Mouse (Mus musculus) lung, embryonic 14.5 days (tissue): ENCODE measurements at regions not wholly inside any gene's neighbourhood (a gene's known extent, or its start where the extent isn't known, plus 50 kb on each side); places are given as distances from the start of the nearest gene placed in this dataset.

Experiments used
- ATAC-seq: fragments of 200-750 bp; cut with Nextera tagmentation; 2 replicates; pipeline ENCODE4 v1.8.0; 2017; ENCODE audit warnings: mild to moderate bottlenecking, moderate TSS enrichment, moderate library complexity; ENCODE audit not compliant: insufficient read depth
- DNase-seq: peaks from one replicate; pipeline ENCODE4 v3.0.0-alpha.2; 2015
- H3K27ac ChIP-seq: fragments of 300-500 bp; sonication (generic); 2 replicates; pipeline ENCODE4 v1.5.1; 2014; ENCODE audit warnings: low read depth, mild to moderate bottlenecking, moderate library complexity
- H3K27me3 ChIP-seq: fragments of 300-500 bp; sonication (generic); 2 replicates; pipeline ENCODE4 v1.6.1; 2014; ENCODE audit warnings: low read length, control low read depth; ENCODE audit not compliant: insufficient read depth
- H3K36me3 ChIP-seq: fragments of 300-500 bp; sonication (generic); 2 replicates; pipeline ENCODE4 v1.6.1; 2014; ENCODE audit warnings: control low read depth; ENCODE audit not compliant: insufficient read depth
- H3K4me1 ChIP-seq: fragments of 300-500 bp; sonication (generic); 2 replicates; pipeline ENCODE4 v1.6.1; 2014; ENCODE audit warnings: antibody characterized with exemption, control low read depth; ENCODE audit not compliant: insufficient read depth
- H3K4me2 ChIP-seq: fragments of 300-500 bp; sonication (generic); 2 replicates; pipeline ENCODE4 v1.6.1; 2014; ENCODE audit warnings: mild to moderate bottlenecking
- H3K4me3 ChIP-seq: fragments of 300-500 bp; sonication (generic); 2 replicates; pipeline ENCODE4 v1.5.1; 2014; ENCODE audit warnings: low read depth, low read length
- H3K9ac ChIP-seq: fragments of 300-500 bp; sonication (generic); 2 replicates; pipeline ENCODE4 v1.6.1; 2014
- H3K9me3 ChIP-seq: fragments of 300-500 bp; sonication (generic); 2 replicates; pipeline ENCODE4 v1.6.1; 2016; ENCODE audit warnings: low read depth, low read length, control low read depth
- CTCF ChIP-seq: IDR thresholded peaks from 2 replicates; pipeline ENCODE4 v1.5.1; 2016; ENCODE audit warnings: antibody characterized with exemption, low read depth
- WGBS: fragments of 180-500 bp; shearing (Covaris S2); extraction: QIAGEN DNeasy Blood & Tissue Kit; methylation state at CpG from one replicate; pipeline ENCODE4 v1.1.7; 2014; 5-methylcytosine and 5-hydroxymethylcytosine counted together

DNA sequence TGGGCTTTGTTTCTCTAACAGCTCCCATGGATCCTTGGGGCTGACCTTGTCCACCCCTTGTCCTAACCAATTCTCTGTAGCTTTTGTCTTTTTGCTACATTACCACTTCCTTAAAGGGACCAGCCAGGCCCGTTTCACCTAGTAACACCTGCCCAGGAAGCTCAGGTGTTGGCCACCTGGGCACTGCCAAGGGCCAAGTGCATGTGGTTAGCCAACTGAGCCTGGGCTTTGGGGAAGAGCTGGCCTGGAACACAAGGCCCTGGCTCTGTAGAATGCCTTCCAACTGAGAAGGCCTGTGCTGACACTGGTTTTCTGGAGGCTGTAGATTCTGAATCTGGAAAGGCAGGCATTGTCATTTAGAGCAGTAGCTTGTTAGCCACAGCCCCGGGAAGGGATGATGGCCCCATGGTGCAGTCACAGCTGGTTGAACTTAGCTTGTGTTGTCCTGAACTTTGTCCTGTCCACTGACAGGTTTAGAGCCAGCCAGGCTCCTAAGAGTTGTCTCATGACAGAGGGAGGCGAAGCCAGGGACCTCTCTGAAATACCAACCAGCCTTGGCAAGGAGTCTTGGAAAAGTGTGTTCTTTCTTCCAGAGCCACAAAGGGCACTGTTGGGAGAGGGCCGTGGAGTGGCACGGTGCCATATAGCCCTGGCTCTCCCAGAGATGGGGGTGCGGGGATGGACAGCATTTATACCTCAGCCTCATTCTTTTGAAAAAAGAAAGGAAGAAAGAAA is 156.0 kb upstream of the Id2 start:
- ATAC-seq, result no peak
- no peak overlapping the region for H3K4me2 ChIP-seq

DNA sequence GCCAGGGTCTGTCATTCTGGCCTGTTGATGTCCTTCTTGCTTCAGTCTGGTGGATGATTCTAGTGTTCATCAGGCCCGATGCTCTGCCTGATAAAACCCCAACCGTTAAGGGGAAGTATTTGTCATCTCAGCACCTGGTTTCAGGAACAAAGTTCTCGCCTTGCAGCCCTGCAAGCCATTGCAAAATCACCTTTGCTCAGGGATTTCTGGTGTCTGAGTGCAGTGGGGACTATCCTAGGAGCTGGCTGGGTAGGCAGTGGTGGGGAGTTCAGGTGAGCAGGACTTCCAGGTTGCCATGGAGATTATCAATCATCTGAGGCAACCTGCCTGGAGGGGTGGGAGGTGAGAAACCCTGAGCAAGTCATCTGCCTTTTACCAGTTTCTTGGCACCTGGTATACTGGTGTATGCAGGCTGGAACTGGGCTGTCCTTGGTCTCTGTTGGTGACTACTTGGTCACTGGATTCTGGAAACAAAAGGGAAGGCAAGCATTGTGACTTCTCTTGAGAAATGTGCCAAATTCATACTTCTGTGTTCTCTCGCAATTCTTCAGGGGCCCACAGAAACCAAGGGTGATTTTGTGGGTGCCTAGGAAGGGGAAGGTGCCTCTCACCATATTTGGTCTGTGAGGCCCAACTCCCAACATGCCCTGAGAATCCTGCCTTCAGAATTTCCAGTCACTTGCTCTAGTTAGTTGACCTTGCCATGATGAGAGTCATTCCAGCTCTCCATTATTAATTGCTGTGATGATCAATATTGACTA is 154.7 kb upstream of the Id2 start:
- Histone ChIP-seq H3K27me3 (no peaks in the 10 kb centered on the region), H3K4me1 (peaks cover 4% of the 10 kb centered on the region), H3K9me3 (peaks cover 5% of the 10 kb centered on the region; the same call in 1 of the 2 replicates), H3K27ac (0 out of 2 replicates have a peak overlapping the region, but pooled peaks have one; percentile 13), H3K4me3 (no peak overlapping the region), H3K4me2 (no peak overlapping the region), H3K36me3 (no peaks in the 10 kb centered on the region), H3K9ac (no peak overlapping the region)
- no peak; the same call in 1 of the 2 replicates for ATAC-seq
- no peak for DNase-seq
- no peak for TF ChIP-seq CTCF
- WGBS, result 58% methylated on average over 4 of the region's 4 CpGs

More for the DNA sequence above, 156.0 kb upstream of the Id2 start:
- Histone ChIP-seq H3K27me3 (no peaks in the 10 kb centered on the region), H3K4me1 (peaks cover 4% of the 10 kb centered on the region), H3K27ac (no peak overlapping the region), H3K9me3 (peaks cover 5% of the 10 kb centered on the region; the same call in 1 of the 2 replicates), H3K9ac (no peak overlapping the region), H3K36me3 (no peaks in the 10 kb centered on the region), H3K4me3 (no peak overlapping the region)
- no peak for TF ChIP-seq CTCF
- 88% methylated on average over 6 of the region's 6 CpGs for WGBS
- DNase-seq, result no peak

DNA sequence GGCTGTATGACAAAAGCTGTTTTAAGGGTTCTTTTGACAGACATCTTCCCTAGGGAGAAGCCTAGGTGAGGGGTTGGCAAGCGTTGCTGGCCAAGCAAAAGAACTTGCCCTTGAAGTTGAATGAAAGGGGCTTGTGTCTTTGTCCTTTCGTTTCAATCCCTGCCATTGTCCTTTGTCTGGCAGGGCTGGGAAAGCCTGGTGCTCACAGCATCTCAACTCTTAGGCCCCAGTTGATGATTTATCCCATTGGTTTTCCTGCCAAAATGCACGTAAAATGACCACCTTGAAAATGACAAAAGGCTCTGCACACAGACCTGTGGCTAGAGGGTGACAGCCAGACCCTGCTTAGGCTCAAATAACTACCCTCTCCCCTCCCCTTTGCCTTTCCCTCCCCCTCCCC is 153.9 kb upstream of the Id2 start:
- Histone ChIP-seq H3K4me2 (no peak overlapping the region), H3K4me3 (no peak overlapping the region), H3K4me1 (peaks cover 5% of the 10 kb centered on the region), H3K27me3 (no peaks in the 10 kb centered on the region), H3K27ac (peak overlapping the region; percentile 5; the same call in 1 of the 2 replicates), H3K9me3 (peaks cover 5% of the 10 kb centered on the region; the same call in 1 of the 2 replicates), H3K36me3 (no peaks in the 10 kb centered on the region), H3K9ac (no peak overlapping the region)
- 50% methylated on average over 3 of the region's 3 CpGs for WGBS
- no peak for ATAC-seq
- no peak for DNase-seq
- TF ChIP-seq CTCF, result no peak

DNA sequence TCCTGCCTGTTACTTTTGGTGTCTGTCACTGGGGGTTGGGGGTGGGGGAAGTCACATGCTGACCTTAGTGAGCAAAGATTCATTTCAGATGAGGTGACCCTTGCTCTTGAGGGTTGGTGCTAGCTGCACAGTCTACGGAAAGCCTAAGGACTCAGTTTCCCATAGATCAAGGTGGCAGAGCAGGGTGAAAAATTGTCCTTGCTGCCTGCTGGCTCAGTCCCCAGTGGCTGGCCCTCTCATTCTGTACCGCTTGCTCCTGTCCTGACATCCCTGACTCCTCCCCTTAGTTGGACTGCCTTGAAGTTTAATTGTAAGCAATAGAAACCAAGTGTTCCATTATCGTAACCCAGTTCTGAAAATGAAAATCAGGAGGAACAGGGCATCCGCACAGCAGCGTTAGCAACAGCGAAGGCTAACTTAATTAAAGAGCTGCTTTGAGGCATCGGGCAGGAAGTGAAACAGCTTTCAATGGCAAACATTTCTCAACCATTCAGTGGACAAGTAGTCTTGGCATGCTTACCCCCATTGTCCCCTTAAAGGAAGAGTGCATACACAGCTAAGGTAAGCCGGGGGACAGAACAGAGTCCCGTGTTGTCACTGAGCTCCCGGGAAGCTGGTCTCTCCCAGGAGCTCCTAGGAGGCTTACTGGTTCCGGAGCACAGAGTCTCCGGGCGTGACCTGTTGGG is 151.9 kb upstream of the Id2 start:
- DNase-seq (peak; percentile 49), ATAC-seq (no peak; the same call in 1 of the 2 replicates)
- H3K4me3 ChIP-seq, result no peak overlapping the region
- H3K4me1 ChIP-seq, result peaks cover 9% of the 10 kb centered on the region
- no peak overlapping the region for H3K9ac ChIP-seq
- H3K9me3 ChIP-seq, result peaks cover 5% of the 10 kb centered on the region; the same call in 1 of the 2 replicates
- 45% methylated on average over 13 of the region's 13 CpGs for WGBS
- no peak for TF ChIP-seq CTCF
- H3K27ac ChIP-seq, result peak overlapping the region; percentile 46; the same call in 1 of the 2 replicates
- no peaks in the 10 kb centered on the region for H3K27me3 ChIP-seq
- H3K4me2 ChIP-seq, result peak overlapping the region; percentile 20; the same call in 1 of the 2 replicates
- no peaks in the 10 kb centered on the region for H3K36me3 ChIP-seq

DNA sequence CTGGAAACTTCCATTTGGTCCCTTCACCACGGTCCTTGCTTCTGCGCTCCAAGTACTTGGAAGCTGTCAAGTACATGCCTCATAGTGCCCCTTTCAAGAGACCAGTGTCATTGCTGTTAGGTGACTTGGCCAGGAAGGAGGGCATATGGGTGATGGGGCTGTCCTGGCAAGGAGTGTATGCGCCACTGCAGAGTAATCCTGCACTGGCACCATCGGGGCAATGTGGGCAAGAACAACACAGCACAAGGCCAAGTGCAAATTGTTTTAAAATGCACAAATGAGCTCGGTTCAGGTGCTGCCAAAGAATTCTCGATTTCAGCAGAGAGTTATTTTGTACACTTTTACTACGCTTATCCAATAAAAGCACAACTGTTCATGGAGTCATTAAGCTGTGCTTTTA is 149.6 kb upstream of the Id2 start:
- no peak overlapping the region for H3K27ac ChIP-seq
- no peak overlapping the region for H3K9ac ChIP-seq
- ATAC-seq, result no peak
- peaks cover 9% of the 10 kb centered on the region for H3K4me1 ChIP-seq
- WGBS, result 89% methylated on average over 7 of the region's 7 CpGs
- no peaks in the 10 kb centered on the region for H3K36me3 ChIP-seq
- TF ChIP-seq CTCF, result no peak
- H3K4me2 ChIP-seq, result no peak overlapping the region
- DNase-seq, result no peak
- no peaks in the 10 kb centered on the region for H3K27me3 ChIP-seq
- no peak overlapping the region for H3K4me3 ChIP-seq
- H3K9me3 ChIP-seq, result no peaks in the 10 kb centered on the region

DNA sequence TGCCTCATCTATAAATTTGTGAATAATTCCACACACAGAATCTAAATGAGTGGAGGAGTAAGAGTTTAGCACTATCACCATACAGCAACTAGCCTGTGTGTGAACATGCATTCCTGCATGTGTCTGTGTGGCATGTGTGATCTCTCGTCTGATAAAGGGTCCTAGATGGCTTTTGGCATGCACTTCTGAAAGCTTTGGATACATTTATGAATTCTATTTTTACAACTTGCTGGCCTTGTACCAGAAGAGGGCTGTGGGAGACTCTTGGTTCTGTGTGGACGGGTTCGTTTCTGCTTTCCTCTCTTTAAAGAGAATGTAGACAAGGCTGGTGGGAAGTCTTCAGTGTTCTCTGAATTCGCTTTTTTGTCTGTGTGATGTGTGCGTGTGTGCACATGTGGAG is 148.7 kb upstream of the Id2 start:
- 0 out of 2 replicates have a peak, but pooled peaks have one; percentile 38 for ATAC-seq

More for the DNA sequence above, 148.7 kb upstream of the Id2 start:
- TF ChIP-seq CTCF, result no peak
- Histone ChIP-seq H3K4me1 (peaks cover 9% of the 10 kb centered on the region), H3K36me3 (no peaks in the 10 kb centered on the region), H3K27me3 (no peaks in the 10 kb centered on the region), H3K9ac (no peak overlapping the region), H3K4me2 (no peak overlapping the region), H3K9me3 (no peaks in the 10 kb centered on the region), H3K4me3 (no peak overlapping the region), H3K27ac (no peak overlapping the region)
- DNase-seq, result peak; percentile 65
- 51% methylated on average over 5 of the region's 5 CpGs for WGBS
